Mouse (Mus musculus) bone marrow macrophage, adult 2 months (primary cell): ENCODE measurements around the gene Sigmar1.
"Not testable (repeated sequence)": the region's sequence is repeated elsewhere in the genome, so short reads cannot be mapped to it uniquely, and the experiment has no call there.

Experiments
- CTCF ChIP-seq: IDR thresholded peaks from 2 replicates; pipeline ENCODE4 v1.5.1; 2012; ENCODE audit warnings: low read depth, mild to moderate bottlenecking, low read length, moderate library complexity
- POLR2A ChIP-seq: IDR thresholded peaks from 2 replicates; pipeline ENCODE4 v1.6.1; 2012; ENCODE audit warnings: mild to moderate bottlenecking, low read depth, low read length, borderline replicate concordance

GRCm38 (mm10) chr4:41783197-41783596 is 27.2 kb upstream of the Sigmar1 start:
- not testable (repeated sequence) for TF ChIP-seq CTCF, POLR2A
